Mouse (Mus musculus) limb, embryonic 11.5 days (tissue): ENCODE data around the gene Chit1. TPM values are rescaled to one million over a fixed set of nuclear protein-coding genes. Genes with fewer than 3 reads are reported as not detected.

ENCODE experiments used
- ATAC-seq: fragments of 200-750 bp; cut with Nextera tagmentation; 2 replicates; pipeline ENCODE4 v1.8.0; 2017; ENCODE audit warnings: low read depth; ENCODE audit not compliant: insufficient number of reproducible peaks, low FRiP score, low TSS enrichment
- DNase-seq: peaks from one replicate; pipeline ENCODE4 v3.0.0-alpha.2; 2015; ENCODE audit warnings: low spot score
- H3K27ac ChIP-seq: fragments of 300-500 bp; sonication (generic); replicated peaks from 2 replicates; pipeline ENCODE4 v1.5.1; 2014; ENCODE audit warnings: low read depth, mild to moderate bottlenecking, low read length
- H3K27me3 ChIP-seq: fragments of 300-500 bp; sonication (generic); 2 replicates; pipeline ENCODE4 v1.6.1; 2014; ENCODE audit warnings: mild to moderate bottlenecking, low read length, mixed read lengths; ENCODE audit not compliant: control insufficient read depth, insufficient read depth
- H3K36me3 ChIP-seq: fragments of 300-500 bp; sonication (generic); 2 replicates; pipeline ENCODE4 v1.6.1; 2014; ENCODE audit warnings: mild to moderate bottlenecking, low read length, moderate library complexity, mixed read lengths; ENCODE audit not compliant: control insufficient read depth, insufficient read depth
- H3K4me1 ChIP-seq: fragments of 300-500 bp; sonication (generic); 2 replicates; pipeline ENCODE4 v1.6.1; 2014; ENCODE audit warnings: low read length, mixed read lengths; ENCODE audit not compliant: control insufficient read depth, insufficient read depth
- H3K4me2 ChIP-seq: fragments of 300-500 bp; sonication (generic); 2 replicates; pipeline ENCODE4 v1.6.1; 2014; ENCODE audit warnings: low read depth, mild to moderate bottlenecking, moderate library complexity; ENCODE audit not compliant: severe bottlenecking
- H3K4me3 ChIP-seq: fragments of 300-500 bp; sonication (generic); 2 replicates; pipeline ENCODE4 v1.5.1; 2014; ENCODE audit warnings: low read depth, low read length
- H3K9ac ChIP-seq: fragments of 300-500 bp; sonication (generic); 2 replicates; pipeline ENCODE4 v1.6.1; 2014; ENCODE audit warnings: mild to moderate bottlenecking, low read length
- H3K9me3 ChIP-seq: fragments of 300-500 bp; sonication (generic); 2 replicates; pipeline ENCODE4 v1.6.1; 2016; ENCODE audit warnings: low read length; ENCODE audit not compliant: control insufficient read depth
- WGBS: fragments of 180-500 bp; shearing (Covaris S2); extraction: QIAGEN DNeasy Blood & Tissue Kit; methylation state at CpG from one replicate; pipeline ENCODE4 v1.1.7; 2014; 5-methylcytosine and 5-hydroxymethylcytosine counted together
- polyA plus RNA-seq: library from polyadenylated mRNA; unstranded; fragments of >200 nt; fragmentation: Nextera tagmentation; extraction: Ambion mirVana; gene quantifications from 2 replicates; pipeline ENCODE4 v1.2.1, GENCODE M21; 2014

Chit1 gene
- polyA plus RNA-seq: not detected in 2 replicates

DNA sequence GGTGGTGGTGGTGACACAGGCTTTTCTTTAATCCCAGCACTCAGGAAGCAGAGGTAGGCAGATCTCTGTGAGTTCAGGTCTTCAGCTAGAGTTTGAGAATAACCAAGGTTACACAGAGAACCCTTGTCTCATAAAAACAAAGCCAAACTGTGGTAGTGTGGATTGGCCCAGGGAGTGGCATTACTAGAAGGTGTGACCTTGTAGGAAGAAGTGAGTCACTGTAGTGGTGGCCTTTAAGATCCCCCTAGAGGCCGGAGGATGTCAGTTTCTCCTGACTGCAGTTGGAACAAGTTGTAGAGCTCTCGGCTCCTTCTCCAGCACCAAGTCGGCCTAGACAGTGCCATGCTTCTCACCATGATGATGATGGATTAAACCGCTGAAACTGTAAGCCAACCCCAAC lies at the start of gene Chit1:
Gene Chit1, plus strand, starts transcription at position 264 of the 400 bp plus-strand sequence.
- Histone ChIP-seq H3K9ac (no peak within 1 kb of the TSS), H3K4me3 (no peak within 1 kb of the TSS), H3K36me3 (no peaks in the 10 kb centered on the region), H3K4me2 (no peak within 1 kb of the TSS), H3K27ac (no peak within 1 kb of the TSS), H3K4me1 (no peaks in the 10 kb centered on the region), H3K27me3 (no peaks in the 10 kb centered on the region), H3K9me3 (no peaks in the 10 kb centered on the region)
- ATAC-seq (no peak), DNase-seq (no peak)
- WGBS: 78% methylated on average over 4 of the region's 4 CpGs

DNA sequence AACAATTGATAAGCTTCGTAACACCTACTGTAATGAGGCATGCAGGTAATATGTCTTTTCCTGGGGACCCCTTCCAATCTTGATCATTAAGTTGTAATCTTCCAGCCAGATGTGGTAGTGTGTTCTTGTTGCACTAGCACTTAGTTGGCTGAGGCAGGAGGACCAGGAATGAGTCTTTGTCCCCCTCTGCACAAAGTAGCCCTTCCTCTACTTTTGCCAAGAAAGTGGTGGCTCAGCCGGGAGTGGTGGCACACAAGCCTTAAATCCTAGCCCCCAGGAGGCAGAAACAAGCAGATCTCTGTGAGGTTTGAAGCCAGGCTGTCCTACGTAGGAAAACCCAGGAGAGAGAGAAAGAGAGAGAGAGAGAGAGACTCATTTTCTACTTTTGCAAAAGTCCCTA lies 49.1 kb upstream of the Chit1 start:
- Histone ChIP-seq H3K27me3 (no peaks in the 10 kb centered on the region), H3K9me3 (no peaks in the 10 kb centered on the region), H3K9ac (no peak overlapping the region), H3K4me1 (peaks cover 59% of the 10 kb centered on the region), H3K4me2 (0 out of 2 replicates have a peak overlapping the region, but pooled peaks have one; percentile 57), H3K4me3 (no peak overlapping the region), H3K36me3 (no peaks in the 10 kb centered on the region), H3K27ac (peak overlapping the region; percentile 99)
- ATAC-seq (no peak), DNase-seq (no peak)
- 75% methylated on average over 3 of the region's 3 CpGs for WGBS

DNA sequence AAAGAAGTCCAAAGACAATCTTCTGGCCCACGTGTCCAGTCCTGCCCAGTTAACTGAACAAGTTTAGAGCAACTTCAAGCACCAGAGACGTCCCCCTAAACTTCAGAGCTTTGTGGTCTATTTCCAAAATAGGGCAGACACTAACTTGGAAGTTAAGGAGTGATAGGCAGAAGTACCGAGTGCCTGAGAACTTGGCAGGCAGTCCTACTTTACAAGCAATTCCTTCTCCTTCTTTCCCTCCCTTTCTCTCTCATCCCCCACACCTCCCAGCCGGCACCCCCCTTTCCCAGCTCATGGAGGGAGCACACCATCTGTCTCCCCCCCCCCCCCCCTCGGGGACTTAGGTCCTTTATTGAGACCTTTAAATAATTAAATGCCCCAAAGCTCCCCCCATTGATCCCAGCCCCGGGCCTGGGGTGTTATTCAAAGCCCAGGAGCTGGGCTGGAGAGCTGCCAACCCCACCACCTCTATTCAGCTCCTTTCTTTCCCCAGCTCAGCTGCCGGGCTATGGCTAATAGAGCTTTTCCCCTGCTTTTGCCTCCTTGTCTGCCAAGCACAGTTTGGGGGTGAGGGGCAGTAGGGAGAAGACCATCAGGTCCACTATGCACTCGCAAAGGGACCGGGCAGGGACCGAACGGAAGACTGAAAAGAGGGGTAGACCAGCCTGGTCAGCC lies 48.5 kb upstream of the Chit1 start:
- ATAC-seq: no peak
- no peaks in the 10 kb centered on the region for H3K9me3 ChIP-seq

DNA sequence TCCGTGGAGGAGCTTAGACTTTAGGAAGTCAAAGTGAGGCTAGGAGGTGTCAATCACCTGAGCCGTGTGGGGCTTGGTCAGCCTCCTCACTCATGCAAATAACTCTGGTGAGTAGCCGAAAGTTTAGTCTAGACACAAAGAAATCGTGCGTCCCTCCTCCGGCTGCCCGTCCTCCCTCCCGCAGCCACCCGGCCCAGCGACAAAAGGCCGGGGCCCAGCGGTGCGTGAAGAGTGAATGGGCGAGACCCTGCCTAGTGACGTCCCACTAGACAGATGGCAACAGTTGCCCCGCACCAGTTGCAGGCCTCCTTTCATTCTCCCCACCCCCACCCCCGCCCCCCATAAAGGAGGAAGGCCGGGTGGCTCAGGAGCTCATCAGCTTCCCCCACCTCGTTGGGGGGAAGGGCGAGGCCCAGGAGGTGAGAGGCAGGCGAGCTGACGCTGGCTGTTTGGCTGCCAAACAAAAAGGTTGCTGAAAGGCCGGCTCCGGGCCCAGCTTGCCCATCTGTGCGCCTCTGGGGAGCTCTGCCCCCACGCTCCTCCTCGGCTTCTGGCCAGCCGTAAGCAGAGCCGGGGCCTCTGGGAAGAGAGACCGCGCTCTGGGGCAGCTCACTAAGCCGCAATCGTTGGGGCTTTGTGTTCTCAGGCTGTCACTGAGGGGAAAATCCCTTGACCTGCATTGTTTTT lies 47.8 kb upstream of the Chit1 start:
- ATAC-seq (peak; percentile 14; the same call in 1 of the 2 replicates), DNase-seq (peak; percentile 78)
- H3K4me3 ChIP-seq: no peak overlapping the region
- 3% methylated on average over 32 of the region's 33 CpGs for WGBS
- no peaks in the 10 kb centered on the region for H3K9me3 ChIP-seq
- peaks cover 71% of the 10 kb centered on the region for H3K4me1 ChIP-seq
- H3K9ac ChIP-seq: peak overlapping the region; percentile 53
- H3K4me2 ChIP-seq: peak overlapping the region; percentile 18
- H3K27me3 ChIP-seq: no peaks in the 10 kb centered on the region
- no peaks in the 10 kb centered on the region for H3K36me3 ChIP-seq
- H3K27ac ChIP-seq: peak overlapping the region; percentile 99

More for the DNA sequence above, 48.5 kb upstream of the Chit1 start:
- no peak for DNase-seq
- Histone ChIP-seq H3K4me1 (peaks cover 65% of the 10 kb centered on the region), H3K27ac (peak overlapping the region; percentile 99), H3K4me3 (no peak overlapping the region), H3K9ac (peak overlapping the region; percentile 53), H3K36me3 (no peaks in the 10 kb centered on the region), H3K4me2 (peak overlapping the region; percentile 18; the same call in 1 of the 2 replicates), H3K27me3 (no peaks in the 10 kb centered on the region)
- 13% methylated on average over 11 of the region's 11 CpGs for WGBS

DNA sequence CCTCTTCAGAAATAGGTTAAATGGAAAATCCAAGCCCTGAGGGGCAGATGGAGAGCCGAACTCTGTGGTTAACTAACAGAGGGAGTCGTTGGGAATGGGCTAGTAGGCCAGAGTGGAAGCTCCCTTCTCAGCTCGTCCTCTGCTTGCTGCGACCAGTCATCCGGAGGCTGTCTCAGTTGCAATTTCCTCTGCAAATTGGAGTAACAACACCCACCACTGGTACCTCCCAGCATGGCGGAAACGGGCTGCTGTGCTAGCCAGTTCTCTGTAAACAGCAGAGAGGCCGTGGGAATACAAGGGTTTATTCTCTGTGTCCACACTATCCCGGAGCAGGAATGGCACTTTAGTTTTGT lies 47.3 kb upstream of the Chit1 start:
- H3K4me2 ChIP-seq: peak overlapping the region; percentile 18; the same call in 1 of the 2 replicates
- 19% methylated on average over 9 of the region's 9 CpGs for WGBS
- H3K9me3 ChIP-seq: no peaks in the 10 kb centered on the region
- H3K4me3 ChIP-seq: no peak overlapping the region
- no peaks in the 10 kb centered on the region for H3K36me3 ChIP-seq
- peaks cover 71% of the 10 kb centered on the region for H3K4me1 ChIP-seq
- H3K27me3 ChIP-seq: no peaks in the 10 kb centered on the region
- peak overlapping the region; percentile 53 for H3K9ac ChIP-seq
- H3K27ac ChIP-seq: peak overlapping the region; percentile 99
- DNase-seq (no peak), ATAC-seq (no peak)

DNA sequence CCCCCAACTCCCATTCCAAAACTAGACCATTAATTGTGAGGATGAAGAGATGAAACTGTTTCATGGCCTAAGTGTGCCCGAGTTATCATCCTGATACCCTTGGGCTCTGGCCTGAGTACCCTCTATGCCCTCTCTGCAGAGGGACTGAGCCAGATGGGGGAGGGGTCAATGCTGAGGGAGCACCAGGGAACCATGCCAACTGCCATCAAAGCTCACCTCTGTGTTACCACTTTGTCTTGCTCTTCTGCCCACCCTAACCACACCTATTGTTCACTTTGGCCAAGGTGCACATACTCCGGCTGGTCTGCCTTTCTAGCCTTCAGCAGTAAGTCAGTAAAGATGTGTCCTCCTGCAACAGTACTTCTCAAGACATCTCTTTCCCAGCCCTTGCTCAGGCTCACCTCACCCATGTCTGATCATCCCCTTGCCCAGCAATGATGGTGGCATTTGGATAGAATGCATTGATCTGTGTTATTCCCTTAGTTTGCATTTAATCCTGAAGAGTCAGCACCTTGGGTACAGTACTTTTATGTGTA lies 46.7 kb upstream of the Chit1 start:
- DNase-seq (no peak), ATAC-seq (no peak)
- Histone ChIP-seq H3K9me3 (no peaks in the 10 kb centered on the region), H3K4me1 (peaks cover 71% of the 10 kb centered on the region), H3K4me3 (no peak overlapping the region), H3K27me3 (no peaks in the 10 kb centered on the region), H3K9ac (no peak overlapping the region), H3K27ac (peak overlapping the region; percentile 99; the same call in 1 of the 2 replicates), H3K4me2 (no peak overlapping the region), H3K36me3 (no peaks in the 10 kb centered on the region)
- 90% methylated on average over 2 of the region's 2 CpGs for WGBS

DNA sequence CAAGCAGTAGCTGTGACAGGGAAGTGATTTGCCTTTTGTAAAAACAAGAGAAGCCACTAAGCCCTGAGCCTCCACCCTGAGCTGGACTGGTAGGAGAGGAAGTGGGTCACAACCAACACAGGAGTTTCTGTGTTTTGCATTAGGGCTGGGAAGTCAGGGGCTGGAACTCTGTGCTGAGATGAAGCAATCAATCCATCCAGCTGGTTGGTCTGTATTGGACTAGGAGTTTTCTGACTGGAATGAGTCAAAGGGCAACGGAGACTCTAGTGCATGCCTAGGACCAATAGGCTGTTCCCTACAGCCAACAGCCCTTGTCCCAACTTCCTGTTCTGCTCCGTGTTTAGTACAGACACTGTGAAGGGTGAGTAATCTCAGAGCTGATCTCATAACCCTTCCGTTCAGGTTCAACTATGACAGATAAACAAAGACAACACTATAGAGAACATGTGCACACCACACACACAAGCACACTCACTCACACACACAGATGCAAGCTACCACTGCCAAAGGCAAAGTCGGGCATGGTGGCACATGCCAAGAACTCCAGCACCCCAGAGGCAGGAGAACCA lies 45.7 kb upstream of the Chit1 start:
- WGBS: 68% methylated on average over 4 of the region's 4 CpGs
- Histone ChIP-seq H3K36me3 (no peaks in the 10 kb centered on the region), H3K4me1 (peaks cover 65% of the 10 kb centered on the region), H3K27me3 (no peaks in the 10 kb centered on the region), H3K4me3 (no peak overlapping the region), H3K4me2 (no peak overlapping the region), H3K9me3 (no peaks in the 10 kb centered on the region), H3K9ac (no peak overlapping the region), H3K27ac (no peak overlapping the region)
- DNase-seq (no peak), ATAC-seq (no peak)

DNA sequence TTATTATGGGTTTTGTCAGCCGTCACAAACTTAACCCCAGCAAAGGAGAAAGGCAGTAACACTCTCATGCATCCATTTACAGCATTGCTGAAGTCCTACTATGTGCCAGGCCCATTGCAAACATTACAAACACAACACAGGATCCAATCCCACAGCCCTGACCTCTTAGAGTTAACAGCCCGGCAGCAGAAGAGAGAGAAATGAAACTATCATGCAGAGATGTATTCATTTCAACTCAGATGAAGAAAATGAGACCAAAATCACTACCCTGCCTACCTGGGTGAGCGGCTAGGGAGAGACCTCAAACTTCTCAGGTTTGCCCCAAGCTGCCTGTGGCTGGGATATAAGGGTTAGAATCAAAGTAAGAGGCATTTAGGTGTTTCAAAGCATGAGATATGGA lies 44.5 kb upstream of the Chit1 start:
- H3K27me3 ChIP-seq: no peaks in the 10 kb centered on the region
- no peak overlapping the region for H3K4me2 ChIP-seq
- H3K27ac ChIP-seq: peak overlapping the region; percentile 31; the same call in 1 of the 2 replicates
- H3K9ac ChIP-seq: no peak overlapping the region
- H3K4me3 ChIP-seq: no peak overlapping the region
- DNase-seq (no peak), ATAC-seq (no peak)
- 60% methylated on average over 3 of the region's 3 CpGs for WGBS
- H3K9me3 ChIP-seq: no peaks in the 10 kb centered on the region
- H3K36me3 ChIP-seq: no peaks in the 10 kb centered on the region
- peaks cover 59% of the 10 kb centered on the region for H3K4me1 ChIP-seq
